Mouse (Mus musculus) small intestine, adult 2 months (tissue): ENCODE measurements around the gene Stab2. TPM values are rescaled to one million over a fixed set of nuclear protein-coding genes. Genes with fewer than 3 reads are reported as not detected.

Experiments used
- H3K27ac ChIP-seq: fragments of 200-500 bp; 2 replicates; pipeline ENCODE4 v1.5.1; 2012; ENCODE audit warnings: low read depth, low read length, control low read depth, inconsistent platforms; ENCODE audit not compliant: insufficient read depth
- H3K27me3 ChIP-seq: fragments of 200-500 bp; 2 replicates; pipeline ENCODE4 v1.6.1; 2012; ENCODE audit warnings: mild to moderate bottlenecking, moderate library complexity, low read length, inconsistent platforms; ENCODE audit not compliant: control insufficient read depth, insufficient read depth
- H3K36me3 ChIP-seq: fragments of 200-500 bp; 2 replicates; pipeline ENCODE4 v1.6.1; 2012; ENCODE audit warnings: mild to moderate bottlenecking, low read length, control low read depth, inconsistent platforms; ENCODE audit not compliant: control insufficient read depth, insufficient read depth
- H3K4me1 ChIP-seq: fragments of 200-500 bp; 2 replicates; pipeline ENCODE4 v1.6.1; 2012; ENCODE audit warnings: low read length, inconsistent platforms, mixed read lengths; ENCODE audit not compliant: control insufficient read depth, insufficient read depth, insufficient read length
- H3K4me3 ChIP-seq: fragments of 200-500 bp; 2 replicates; pipeline ENCODE4 v1.5.1; 2012; ENCODE audit warnings: low read depth, mild to moderate bottlenecking, control low read depth, inconsistent platforms, low read length, moderate library complexity
- CTCF ChIP-seq: fragments of 200-500 bp; IDR thresholded peaks from 2 replicates; pipeline ENCODE4 v1.5.1; 2012; ENCODE audit warnings: low read depth, mild to moderate bottlenecking, control low read depth, inconsistent platforms, low read length, moderate library complexity, mixed read lengths; ENCODE audit not compliant: insufficient replicate concordance, insufficient read length; ENCODE audit errors: extremely low read depth
- POLR2A ChIP-seq: fragments of 200-500 bp; IDR thresholded peaks from 2 replicates; pipeline ENCODE4 v1.6.1; 2012; ENCODE audit warnings: low read depth, mild to moderate bottlenecking, control low read depth, inconsistent platforms, low read length, moderate library complexity
- WGBS: fragments of 180-500 bp; shearing (Covaris S2); methylation state at CpG from one replicate; pipeline ENCODE4 v1.1.7; 2018; 5-methylcytosine and 5-hydroxymethylcytosine counted together
- polyA plus RNA-seq: library from polyadenylated mRNA; depleted of rRNA; stranded (reverse); fragments of >200 nt; gene quantifications from 2 replicates; pipeline ENCODE4 v1.2.3, GENCODE M21; 2012

Stab2 gene
- polyA plus RNA-seq, 1 experiment, result 0.87 TPM

DNA sequence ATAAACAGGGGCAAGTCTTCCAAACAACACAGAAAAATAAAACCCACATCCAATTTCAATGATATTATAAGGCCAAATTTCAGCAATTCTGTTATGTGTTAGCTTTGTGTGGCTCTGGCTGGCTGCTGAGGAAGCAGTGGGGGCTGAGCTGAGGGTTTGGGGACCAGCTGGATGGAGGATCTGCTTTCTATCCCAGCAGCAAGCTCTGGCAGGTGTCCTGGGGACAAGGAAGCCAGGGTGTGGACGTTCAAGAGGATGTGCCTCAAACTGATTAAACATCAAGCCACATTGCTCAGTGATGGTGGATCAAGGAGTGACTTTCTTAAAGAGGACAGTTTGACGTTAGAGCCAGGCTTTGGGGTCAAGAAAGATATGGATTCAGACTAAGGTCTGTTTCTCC is 112.3 kb downstream of the Stab2 start:
- Histone ChIP-seq H3K4me3 (no peak overlapping the region), H3K4me1 (no peaks in the 10 kb centered on the region), H3K36me3 (no peaks in the 10 kb centered on the region), H3K27me3 (no peaks in the 10 kb centered on the region), H3K27ac (no peak overlapping the region)
- 27% methylated on average over 2 of the region's 2 CpGs for WGBS
- no peak for TF ChIP-seq POLR2A
- no peak for TF ChIP-seq CTCF

DNA sequence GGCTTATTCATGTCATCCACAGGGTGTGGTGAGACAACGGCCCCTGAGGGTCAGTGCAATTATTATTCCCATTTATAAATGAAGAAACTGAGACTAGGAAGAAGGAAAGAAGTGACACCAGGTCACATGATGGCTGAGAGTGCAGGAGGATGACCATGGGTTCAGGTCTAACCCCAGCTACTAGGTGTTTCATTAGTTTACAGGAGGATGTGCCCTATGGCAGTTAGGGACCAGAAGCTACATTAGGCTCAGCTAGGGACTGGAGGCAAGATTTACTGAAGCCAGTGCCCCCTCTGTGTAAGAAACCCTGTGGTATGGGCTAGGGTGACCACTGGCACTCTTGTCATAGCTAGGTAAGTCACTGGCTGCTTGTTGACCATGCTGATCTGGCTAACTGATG is 116.8 kb downstream of the Stab2 start:
- H3K4me1 ChIP-seq, result no peaks in the 10 kb centered on the region
- no peak overlapping the region for H3K4me3 ChIP-seq
- TF ChIP-seq POLR2A (no peak), CTCF (no peak)
- no peaks in the 10 kb centered on the region for H3K27me3 ChIP-seq
- no peaks in the 10 kb centered on the region for H3K36me3 ChIP-seq
- WGBS, result 88% methylated on average over 1 of the region's 1 CpGs
- no peak overlapping the region for H3K27ac ChIP-seq

DNA sequence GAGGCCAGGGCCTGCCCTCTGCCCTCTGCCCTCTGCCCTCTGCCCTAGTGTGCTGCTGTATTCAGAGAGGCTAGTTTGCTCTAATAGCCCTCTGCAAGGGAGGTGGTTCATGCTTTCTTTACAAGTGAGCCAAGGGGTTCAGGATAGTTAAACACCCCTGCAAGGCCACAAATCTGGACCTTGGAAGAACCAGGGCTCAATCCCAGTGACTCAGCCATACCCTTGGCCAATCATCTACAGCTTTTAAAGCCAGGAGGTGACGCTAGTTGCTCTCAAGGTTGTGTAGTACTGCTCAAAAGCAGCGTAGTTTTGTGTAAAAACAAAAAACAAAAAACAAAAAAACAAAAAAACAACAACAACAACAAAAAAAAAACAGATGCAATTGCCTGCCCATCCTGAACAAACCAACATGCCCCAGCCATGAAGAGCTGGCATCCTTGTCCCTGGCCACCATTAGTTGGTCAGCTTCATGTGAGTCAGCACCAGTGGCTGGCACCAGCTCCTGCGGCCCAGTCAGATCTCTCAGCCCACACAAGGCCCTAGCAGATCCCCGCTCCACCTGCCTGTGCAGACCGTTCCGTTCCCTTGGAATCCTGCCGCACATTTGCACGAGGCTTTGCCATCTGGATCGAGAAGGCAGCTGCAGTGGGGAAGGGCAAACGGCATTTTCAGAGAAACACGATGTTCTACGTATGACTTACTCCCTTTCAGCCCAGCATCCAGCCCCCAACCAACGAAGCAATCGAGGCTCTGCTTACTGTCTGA is 117.5 kb downstream of the Stab2 start:
- Histone ChIP-seq H3K4me1 (no peaks in the 10 kb centered on the region), H3K4me3 (no peak overlapping the region), H3K27me3 (no peaks in the 10 kb centered on the region), H3K36me3 (no peaks in the 10 kb centered on the region), H3K27ac (no peak overlapping the region)
- 86% methylated on average over 14 of the region's 14 CpGs for WGBS
- TF ChIP-seq POLR2A, result no peak
- no peak for TF ChIP-seq CTCF

DNA sequence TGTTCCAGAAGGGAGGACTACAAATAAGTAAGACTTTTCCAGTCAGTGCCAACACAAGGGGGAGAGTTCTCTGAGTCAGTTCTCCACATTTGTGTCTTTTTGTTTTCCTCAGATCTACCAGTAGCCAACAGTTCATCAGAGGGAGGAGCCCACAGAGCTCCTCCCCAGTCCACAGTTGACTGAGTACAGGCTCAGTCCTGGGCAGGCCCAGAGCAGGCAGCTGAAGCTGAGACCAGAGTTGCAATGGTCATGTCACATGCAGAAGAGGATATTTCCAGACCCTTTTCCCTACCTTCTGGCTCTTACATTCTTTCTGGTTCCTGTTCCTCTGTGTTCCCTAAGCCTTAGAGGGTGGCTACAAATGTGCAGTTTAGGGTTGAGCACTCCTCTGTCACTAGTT is 118.4 kb downstream of the Stab2 start:
- H3K27ac ChIP-seq, result no peak overlapping the region
- no peaks in the 10 kb centered on the region for H3K27me3 ChIP-seq
- TF ChIP-seq CTCF (no peak), POLR2A (no peak)
- H3K36me3 ChIP-seq, result no peaks in the 10 kb centered on the region
- no peak overlapping the region for H3K4me3 ChIP-seq
- H3K4me1 ChIP-seq, result no peaks in the 10 kb centered on the region

DNA sequence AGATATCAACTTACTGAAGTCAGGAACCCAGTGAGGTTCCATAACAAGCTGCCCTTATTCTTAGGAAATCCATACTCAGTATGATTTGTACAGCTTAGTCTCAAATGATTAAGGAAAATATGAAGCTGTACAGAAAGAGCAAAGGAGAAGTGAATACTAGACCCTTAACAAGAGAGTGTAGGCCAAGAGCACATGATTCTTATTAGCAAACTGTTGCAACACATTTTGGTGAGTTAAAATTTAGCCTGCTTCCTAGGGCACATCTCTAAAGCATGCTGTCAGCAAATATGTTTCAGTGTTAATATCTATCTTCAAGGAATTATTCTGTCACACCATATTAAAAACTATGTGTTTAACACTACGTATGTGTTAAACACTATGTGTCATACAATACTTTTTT is 121.4 kb downstream of the Stab2 start:
- 96% methylated on average over 1 of the region's 1 CpGs for WGBS
- no peak overlapping the region for H3K4me3 ChIP-seq
- TF ChIP-seq CTCF (no peak), POLR2A (no peak)
- no peaks in the 10 kb centered on the region for H3K27me3 ChIP-seq
- no peak overlapping the region for H3K27ac ChIP-seq
- no peaks in the 10 kb centered on the region for H3K36me3 ChIP-seq
- H3K4me1 ChIP-seq, result no peaks in the 10 kb centered on the region

DNA sequence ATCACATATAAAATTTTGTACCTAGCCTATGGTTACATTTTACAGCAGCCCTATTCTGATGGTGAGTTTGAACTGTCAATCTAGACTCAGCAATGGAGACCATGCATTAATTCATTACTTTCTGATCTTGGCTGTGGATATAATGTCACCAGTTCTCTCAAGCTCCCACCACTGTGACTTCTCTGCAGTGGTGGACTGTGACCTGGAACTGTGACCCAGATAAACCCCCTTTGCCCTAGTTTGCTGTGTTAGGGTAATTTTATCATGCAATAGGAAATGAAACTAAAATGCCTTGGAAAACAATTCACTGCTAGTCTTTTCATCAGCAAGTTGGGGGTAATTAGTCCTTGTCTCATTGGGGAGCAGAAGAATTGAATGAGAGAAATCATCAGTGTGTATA is 126.4 kb downstream of the Stab2 start:
- Histone ChIP-seq H3K27me3 (no peaks in the 10 kb centered on the region), H3K36me3 (no peaks in the 10 kb centered on the region), H3K4me1 (no peaks in the 10 kb centered on the region), H3K4me3 (no peak overlapping the region), H3K27ac (no peak overlapping the region)
- no peak for TF ChIP-seq CTCF
- no peak for TF ChIP-seq POLR2A

DNA sequence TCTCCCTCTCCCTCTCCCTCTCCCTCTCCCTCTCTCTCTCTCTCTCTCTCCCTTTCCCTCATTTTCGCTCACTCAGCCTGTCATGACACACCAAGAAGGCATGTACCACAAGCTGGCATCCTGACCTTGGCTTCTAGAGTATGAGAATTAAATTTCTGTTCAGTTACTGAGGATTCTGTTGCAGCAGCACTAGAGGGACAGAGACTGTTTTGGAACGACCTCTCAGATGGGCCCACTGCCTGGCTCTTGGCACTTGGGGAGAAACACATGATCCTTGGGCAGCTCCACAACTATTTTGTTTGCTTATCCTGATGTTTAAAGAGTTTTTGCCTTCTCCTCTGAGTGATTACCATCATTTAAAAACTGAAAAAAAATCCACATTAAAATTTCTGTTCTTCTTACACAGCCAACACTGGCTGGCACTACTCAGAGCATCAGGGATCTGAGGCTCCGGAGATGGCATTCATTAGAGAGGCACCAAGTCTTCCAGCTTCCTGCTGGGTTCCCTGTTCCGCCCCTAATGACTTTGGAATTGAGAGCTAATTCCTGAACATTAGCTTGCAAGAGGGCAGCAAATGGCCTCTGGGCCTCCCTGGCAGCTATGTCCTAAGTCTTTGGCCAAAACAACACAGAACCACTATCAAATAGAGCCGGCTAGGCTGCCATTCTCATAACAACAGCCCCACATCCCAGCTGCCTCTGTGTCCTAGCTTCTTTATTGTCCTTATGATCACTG is 127.6 kb downstream of the Stab2 start:
- Histone ChIP-seq H3K4me1 (no peaks in the 10 kb centered on the region), H3K4me3 (no peak overlapping the region), H3K36me3 (no peaks in the 10 kb centered on the region), H3K27me3 (no peaks in the 10 kb centered on the region), H3K27ac (no peak overlapping the region)
- no peak for TF ChIP-seq CTCF
- no peak for TF ChIP-seq POLR2A
- 66% methylated on average over 5 of the region's 5 CpGs for WGBS

DNA sequence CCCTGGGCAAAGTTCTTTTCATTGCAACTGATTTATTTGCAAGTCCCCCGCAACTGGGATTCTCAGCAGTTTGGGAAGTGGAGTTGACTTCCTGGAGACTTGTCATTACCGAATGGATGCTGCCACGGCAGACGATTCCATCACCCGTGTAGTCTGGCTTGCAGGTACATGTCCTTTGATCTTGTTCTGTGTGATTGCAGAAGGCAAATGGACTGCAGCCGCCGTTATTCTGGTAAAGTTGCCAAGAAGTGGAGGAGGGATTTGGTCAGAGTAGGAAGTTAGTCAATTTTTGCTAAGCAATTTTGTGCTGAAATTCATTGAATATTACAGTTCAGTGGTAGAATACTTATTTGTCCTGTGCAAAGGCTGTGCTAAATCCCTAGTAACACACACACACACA is 129.1 kb downstream of the Stab2 start:
- H3K4me3 ChIP-seq, result no peak overlapping the region
- no peak overlapping the region for H3K27ac ChIP-seq
- no peak for TF ChIP-seq CTCF
- no peak for TF ChIP-seq POLR2A
- 28% methylated on average over 7 of the region's 7 CpGs for WGBS
- H3K27me3 ChIP-seq, result no peaks in the 10 kb centered on the region
- no peaks in the 10 kb centered on the region for H3K36me3 ChIP-seq
- no peaks in the 10 kb centered on the region for H3K4me1 ChIP-seq
